Mouse (Mus musculus): ENCODE results near the gene Olfr1396.
"Not testable (repeated sequence)": the region's sequence is repeated elsewhere in the genome, so short reads cannot be mapped to it uniquely, and the experiment has no call there.

The Olfr1396 gene

GRCm38 (mm10) chr11:49091171-49091570 is 23.5 kb downstream of the Olfr1396 start:
- in situ Hi-C loops (cut with MseI, MboI): loop anchor here in 1 of 2 experiments (10.0 kb wide), 1 partner anchor 96 kb away; the partner anchor contains the start of genes Gm12185 and Tgtp1

- in situ Hi-C loops (cut with MseI, MboI): loop anchor here in 1 of 2 experiments (10.0 kb wide), 1 partner anchor 96 kb away; the partner anchor contains the start of genes Gm12185 and Tgtp1
These were observed 24.1 kb downstream of the Olfr1396 start for GRCm38 (mm10) chr11:49090551-49090950.

DNA sequence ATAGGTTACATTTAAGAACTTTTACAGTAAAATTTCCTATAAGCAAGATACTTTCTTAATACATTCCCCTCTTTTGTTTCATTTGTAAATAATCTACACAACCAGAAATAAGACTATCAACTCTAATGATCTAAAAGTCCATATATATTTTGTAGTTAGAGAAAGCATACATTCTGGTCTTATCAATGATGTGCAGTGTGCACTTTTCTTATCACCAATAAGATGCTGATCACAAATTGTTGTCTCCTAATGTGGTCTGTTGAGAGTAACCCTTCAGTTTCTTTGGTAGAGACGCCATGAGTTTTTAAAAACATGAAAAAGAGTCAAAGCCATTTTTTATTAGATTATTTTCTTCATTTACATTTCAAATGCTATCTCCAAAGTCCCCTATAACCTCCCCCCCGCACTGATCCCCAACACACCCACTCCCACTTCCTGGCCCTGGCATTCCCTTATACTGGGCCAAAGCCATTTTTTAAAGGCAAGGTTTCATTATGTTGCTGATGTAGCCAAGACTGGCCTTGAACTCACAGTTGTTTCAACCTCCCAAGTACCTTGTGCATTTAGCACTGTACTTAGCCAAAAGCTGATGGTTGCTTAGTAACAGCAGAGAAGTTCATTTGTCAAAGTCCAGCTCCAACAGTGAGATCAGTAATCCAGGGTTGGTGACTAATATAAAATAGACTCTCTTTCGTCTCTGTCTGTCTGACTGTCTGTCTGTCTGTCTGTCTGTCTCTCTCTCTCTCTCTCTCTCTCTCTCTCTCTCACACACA is 24.8 kb downstream of the Olfr1396 start:
- in situ Hi-C loops (cut with MseI, MboI): loop anchor here in 1 of 2 experiments (10.0 kb wide), 1 partner anchor 95 kb away; the partner anchor contains the start of genes Gm12185 and Tgtp1

GRCm38 (mm10) chr11:49088990-49089652 is 25.6 kb downstream of the Olfr1396 start:
- in situ Hi-C loops (cut with MseI, MboI): no loop called here

DNA sequence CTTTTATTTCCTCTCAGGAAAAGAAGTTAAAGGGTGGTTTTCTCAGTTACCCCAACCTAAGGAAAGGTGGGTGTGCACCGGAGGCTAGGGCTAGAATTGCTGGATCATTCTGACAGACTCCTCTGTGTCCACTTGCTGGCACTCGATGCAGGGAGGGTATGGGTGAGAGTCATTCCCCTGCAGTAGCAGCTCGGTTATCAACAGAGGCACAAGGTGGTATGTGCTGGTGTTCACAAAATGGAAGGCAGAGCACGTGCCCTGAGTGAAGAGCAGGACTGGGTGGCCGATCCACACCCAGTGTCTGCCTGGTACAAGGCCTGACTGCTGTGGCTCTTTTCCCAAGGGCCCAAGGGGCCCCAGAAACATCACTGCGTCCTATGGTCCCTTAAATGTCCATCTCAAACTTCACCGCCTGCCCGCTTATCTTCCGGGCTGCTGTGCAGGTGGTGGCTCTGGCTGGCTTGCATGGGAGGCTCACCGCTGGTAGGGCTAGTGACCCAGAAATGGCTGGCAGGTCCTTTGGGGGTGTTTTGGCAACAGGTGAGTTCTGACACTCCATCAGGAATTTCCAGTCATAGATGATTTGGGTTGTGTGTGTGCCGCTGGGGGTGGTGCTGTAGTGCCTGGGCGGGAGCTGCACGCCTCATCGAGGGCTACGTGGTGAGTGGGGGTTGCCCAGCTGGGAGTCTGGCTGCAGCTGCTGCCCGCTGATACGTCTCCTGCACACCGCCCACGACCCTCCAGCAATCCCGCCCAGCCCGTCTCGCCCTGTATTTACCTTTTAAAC is 26.7 kb downstream of the Olfr1396 start:
- in situ Hi-C loops (cut with MseI, MboI): no loop called here

DNA sequence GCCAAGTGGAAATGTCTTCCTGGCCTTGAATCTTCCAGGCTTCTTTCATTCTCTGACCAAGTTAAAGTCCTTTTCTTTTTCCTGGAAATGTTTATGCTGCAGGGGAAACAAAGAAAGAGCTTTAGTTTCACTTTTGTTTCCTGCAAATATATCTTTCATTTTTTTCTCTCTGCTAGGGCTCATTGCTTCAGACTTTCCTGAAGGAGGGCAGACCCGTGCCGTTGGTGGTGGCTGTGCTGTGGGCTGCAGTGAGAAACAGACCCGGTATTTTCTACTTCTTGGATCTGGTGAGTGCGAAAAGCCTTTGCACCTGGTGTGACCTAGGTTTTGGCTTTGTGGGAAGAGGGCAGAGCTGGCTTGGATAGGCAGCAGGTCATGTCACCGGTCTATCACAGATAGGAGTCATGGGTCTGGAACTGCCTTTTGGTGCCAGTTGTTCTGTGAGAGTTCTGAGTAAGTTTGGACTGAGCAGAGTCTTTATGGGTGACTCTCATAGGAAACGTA is 27.8 kb downstream of the Olfr1396 start:
- in situ Hi-C loops (cut with MseI, MboI): no loop called here

GRCm38 (mm10) chr11:49084875-49085274 is 29.8 kb downstream of the Olfr1396 start:
- in situ Hi-C loops (cut with MseI, MboI): no loop called here

DNA sequence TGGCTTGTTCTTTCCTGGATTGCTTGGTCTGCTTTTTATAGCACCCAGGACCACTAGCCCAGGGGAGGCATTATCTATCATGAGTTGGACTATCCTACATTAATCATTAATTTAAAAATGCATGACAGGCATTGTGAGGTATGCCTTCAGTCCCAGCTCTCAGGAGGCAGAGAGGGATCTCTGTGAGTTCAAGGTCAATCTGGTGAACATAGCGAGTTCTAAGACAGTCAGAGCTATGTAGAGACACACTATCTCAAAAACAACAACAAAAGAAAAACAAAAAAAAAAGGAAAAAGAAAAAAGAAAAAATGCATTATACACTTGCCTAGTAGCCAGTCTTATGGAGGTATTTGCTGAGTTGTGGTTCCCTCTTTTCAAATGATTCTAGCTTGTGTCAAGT is 30.3 kb downstream of the Olfr1396 start:
- in situ Hi-C loops (cut with MseI, MboI): no loop called here

- in situ Hi-C loops (cut with MseI, MboI): no loop called here
These were observed 30.9 kb downstream of the Olfr1396 start for GRCm38 (mm10) chr11:49083808-49084207.

DNA sequence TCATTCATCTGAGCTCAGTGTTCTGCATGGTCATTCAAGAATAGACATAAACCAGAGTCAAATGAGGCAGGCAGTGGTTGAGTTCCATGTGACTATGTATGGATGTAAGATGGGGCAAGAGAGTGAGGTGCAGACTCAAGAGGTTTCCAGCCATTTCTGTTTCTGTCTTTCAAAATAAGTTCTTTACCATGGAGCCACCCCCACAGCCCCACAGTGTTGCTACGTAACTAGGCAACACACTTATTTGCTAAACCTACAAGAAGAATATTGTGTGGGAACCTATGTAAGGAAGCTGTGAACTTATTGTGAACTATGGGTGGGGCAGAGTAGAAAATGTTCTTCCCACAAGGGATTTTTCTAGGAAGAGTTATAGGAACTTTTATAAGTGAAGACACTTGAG is 31.5 kb downstream of the Olfr1396 start:
- in situ Hi-C loops (cut with MseI, MboI): no loop called here

GRCm38 (mm10) chr11:49081886-49082285 is 32.8 kb downstream of the Olfr1396 start:
- in situ Hi-C loops (cut with MseI, MboI): no loop called here

- in situ Hi-C loops (cut with MseI, MboI): no loop called here
These were observed 33.3 kb downstream of the Olfr1396 start for GRCm38 (mm10) chr11:49081356-49081755.

- in situ Hi-C loops (cut with MseI, MboI): no loop called here
These were observed 34.0 kb downstream of the Olfr1396 start for GRCm38 (mm10) chr11:49080636-49081035.

- in situ Hi-C loops (cut with MseI, MboI): loop anchor here (5.0 to 10.0 kb wide), 2 partner anchors 81 to 164 kb away; no protein-coding TSS in a partner anchor
These were observed 36.0 kb downstream of the Olfr1396 start for GRCm38 (mm10) chr11:49078719-49079118.

DNA sequence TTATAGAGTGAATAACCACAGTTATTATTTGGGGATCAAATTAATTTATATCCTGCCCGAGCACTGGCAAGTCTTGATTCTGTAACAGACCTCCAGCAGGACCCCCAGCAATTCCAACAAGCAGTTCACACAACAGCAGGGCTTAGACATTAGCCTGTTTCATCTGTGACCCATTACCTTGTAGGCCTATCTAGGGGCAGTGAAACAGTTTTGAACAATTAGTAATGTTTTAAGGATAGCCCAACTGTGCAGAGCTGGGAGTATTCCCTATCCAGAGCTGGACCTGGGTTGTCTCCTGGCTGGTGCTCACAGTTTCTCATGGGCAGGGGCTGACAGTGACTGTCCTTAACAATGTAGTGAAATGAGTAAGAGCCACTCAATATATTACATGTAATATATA is 37.7 kb downstream of the Olfr1396 start:
- in situ Hi-C loops (cut with MseI, MboI): loop anchor here (5.0 to 10.0 kb wide), 2 partner anchors 80 to 162 kb away; no protein-coding TSS in a partner anchor

GRCm38 (mm10) chr11:49076001-49076757 is 38.5 kb downstream of the Olfr1396 start, which contains the start of gene Ifi47:
TSS of gene Ifi47 (plus strand) at chr11:49076587.
- in situ Hi-C loops (cut with MseI, MboI): loop anchor here (5.0 to 10.0 kb wide), 2 partner anchors 79 to 161 kb away; no protein-coding TSS in a partner anchor

DNA sequence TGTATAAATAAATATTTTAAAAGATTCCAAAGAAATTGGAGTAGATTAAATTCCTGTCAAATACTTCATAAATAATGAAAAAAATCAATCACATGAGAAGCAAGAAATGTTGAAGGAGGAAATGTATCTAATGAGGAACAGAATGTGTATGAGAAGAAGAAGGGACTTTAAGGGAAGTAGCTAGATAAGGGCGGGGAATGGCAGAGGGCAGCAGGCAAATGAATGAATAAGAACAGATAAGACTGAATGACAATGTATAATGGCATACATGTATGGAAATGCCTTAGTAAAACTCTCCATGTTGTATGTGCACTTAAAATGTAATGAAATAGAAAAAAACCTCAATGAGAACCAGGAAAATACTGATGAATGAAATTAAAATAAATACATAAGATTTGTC is 46.3 kb downstream of the Olfr1396 start:
- in situ Hi-C loops (cut with MseI, MboI): loop anchor here in 1 of 2 experiments (5.0 kb wide), 1 partner anchor 71 kb away; no protein-coding TSS in a partner anchor

DNA sequence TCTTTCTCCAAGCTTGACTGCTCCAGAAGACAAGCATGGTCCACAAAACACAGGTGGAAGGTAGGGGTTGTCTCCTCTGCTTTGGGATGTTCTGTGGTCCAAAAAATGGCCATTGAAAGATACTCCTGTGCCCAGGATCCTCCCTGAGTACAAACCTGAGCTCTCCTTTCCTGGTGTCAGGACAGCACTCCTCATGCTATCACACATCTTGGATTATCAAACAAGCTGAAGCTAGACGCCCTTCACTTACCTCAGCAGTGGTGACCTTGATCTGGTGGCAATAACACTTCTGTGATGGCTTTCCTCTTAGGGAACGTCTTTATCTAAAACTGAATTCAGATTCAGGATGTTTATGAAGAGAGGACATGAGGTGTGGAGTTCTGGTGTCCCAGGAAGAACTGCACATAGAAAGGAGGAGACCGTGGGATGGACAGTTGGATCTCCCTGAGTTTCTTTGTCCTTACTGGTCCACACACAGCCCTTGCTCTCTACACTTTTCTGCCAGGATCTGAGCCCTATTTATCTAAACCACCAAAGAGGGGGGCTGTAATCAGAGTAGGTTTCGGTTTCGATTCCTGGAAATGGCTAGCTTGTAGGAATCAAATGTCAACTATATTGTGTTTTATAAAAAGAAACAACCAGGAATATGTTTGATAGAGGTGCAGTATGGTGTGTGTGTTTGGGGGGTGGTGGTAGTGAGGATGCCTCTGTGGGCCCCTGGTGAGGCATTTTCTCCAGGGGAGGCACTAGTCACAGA is 50.8 kb downstream of the Olfr1396 start, which contains the start of gene Tgtp2:
Tgtp2 (minus strand) TSS at position 494 of the 757 bp plus-strand sequence.
- in situ Hi-C loops (cut with MseI, MboI): not testable (repeated sequence)

- in situ Hi-C loops (cut with MseI, MboI): not testable (repeated sequence)
These were observed 52.8 kb downstream of the Olfr1396 start for GRCm38 (mm10) chr11:49061865-49062264.

DNA sequence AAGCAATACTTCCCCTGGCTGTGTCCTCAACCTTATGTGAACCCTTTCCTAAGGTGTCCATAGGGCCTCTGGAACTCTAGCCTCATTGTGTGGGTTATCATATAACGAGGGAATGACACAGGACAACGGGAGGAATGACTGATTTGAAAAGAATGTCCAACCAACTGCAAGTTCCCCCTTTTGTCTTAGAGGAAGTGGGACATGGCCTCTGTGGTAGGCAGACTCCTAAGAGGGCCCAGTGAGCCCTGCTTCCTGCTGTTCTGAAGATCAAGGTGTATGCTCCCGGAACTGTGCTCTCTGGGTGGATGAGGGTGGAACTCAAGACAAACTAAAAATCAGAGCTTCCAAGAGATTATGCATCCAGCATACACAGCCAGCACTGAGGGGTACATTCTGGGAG is 54.6 kb downstream of the Olfr1396 start:
- in situ Hi-C loops (cut with MseI, MboI): not testable (repeated sequence)
